Mouse (Mus musculus) gastrocnemius, adult 2 months (tissue): ENCODE results near the gene Rnf43. TPM values are rescaled to one million over a fixed set of nuclear protein-coding genes. Genes with fewer than 3 reads are reported as not detected.

Source experiments
- DNase-seq: peaks from one replicate; pipeline ENCODE4 v3.0.0; 2022
- H3K27ac ChIP-seq: fragments of 200-600 bp; 2 replicates; pipeline ENCODE4 v1.8.1; 2022; ENCODE audit warnings: mild to moderate bottlenecking
- H3K4me3 ChIP-seq: fragments of 200-600 bp; 2 replicates; pipeline ENCODE4 v1.8.1; 2022; ENCODE audit warnings: mild to moderate bottlenecking, moderate library complexity
- CTCF ChIP-seq: fragments of 200-600 bp; IDR thresholded peaks from 2 replicates; pipeline ENCODE4 v1.8.1; 2022; ENCODE audit warnings: antibody characterized with exemption, mild to moderate bottlenecking, moderate library complexity
- intact Hi-C: fragments of 180-260 bp; cut with DNase I; formaldehyde crosslinking; loops from one replicate; pipeline ENCODE4 v1.15.1; 2025
- microRNA-seq: library from miRNA; unstranded; fragments of <30 nt; microRNA quantifications from one replicate; pipeline ENCODE4 v1.2.0, GENCODE M21; 2021
- total RNA-seq, 2 experiments: library from RNA; stranded (reverse); gene quantifications; 2 replicates each; pipeline ENCODE4 v1.2.3; 2021

Gene Rnf43
- total RNA-seq, 2 experiments from 2014 or later = 0.39 to 0.89 TPM

GRCm38 (mm10) chr11:87762702-87763385 is 100.3 kb downstream of the Rnf43 start:
- TF ChIP-seq CTCF = no peak
- Histone ChIP-seq H3K27ac (no peak overlapping the region), H3K4me3 (no peak overlapping the region)
- intact Hi-C loops = no loop called here
- DNase-seq = no peak

DNA sequence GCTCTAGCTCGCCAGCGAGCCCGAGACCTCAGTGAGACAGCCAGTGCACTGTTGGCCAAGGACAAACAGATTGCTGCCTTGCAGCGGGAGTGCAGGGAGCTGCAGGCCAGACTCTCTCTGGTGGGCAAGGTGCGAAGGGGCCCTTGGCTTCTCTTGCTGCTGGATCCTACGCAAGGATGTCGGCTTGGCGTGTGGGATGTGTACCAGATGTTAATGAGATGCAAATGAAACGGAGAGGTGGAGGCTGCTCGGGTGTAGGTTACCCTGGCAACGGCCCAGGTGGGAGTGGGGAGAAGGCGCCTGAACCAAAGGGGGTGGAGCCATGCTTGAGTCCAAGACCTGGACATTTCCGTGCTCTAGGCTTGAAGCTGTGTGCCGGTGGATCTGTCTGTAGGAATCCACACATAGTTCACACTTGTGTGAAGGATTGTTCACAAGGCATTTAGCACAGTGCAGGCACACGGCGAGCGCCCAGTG is 101.0 kb downstream of the Rnf43 start:
- TF ChIP-seq CTCF = no peak
- H3K4me3 ChIP-seq = peak overlapping the region; percentile 51
- intact Hi-C loops = no loop called here
- DNase-seq = peak; percentile 15
- H3K27ac ChIP-seq = no peak overlapping the region

DNA sequence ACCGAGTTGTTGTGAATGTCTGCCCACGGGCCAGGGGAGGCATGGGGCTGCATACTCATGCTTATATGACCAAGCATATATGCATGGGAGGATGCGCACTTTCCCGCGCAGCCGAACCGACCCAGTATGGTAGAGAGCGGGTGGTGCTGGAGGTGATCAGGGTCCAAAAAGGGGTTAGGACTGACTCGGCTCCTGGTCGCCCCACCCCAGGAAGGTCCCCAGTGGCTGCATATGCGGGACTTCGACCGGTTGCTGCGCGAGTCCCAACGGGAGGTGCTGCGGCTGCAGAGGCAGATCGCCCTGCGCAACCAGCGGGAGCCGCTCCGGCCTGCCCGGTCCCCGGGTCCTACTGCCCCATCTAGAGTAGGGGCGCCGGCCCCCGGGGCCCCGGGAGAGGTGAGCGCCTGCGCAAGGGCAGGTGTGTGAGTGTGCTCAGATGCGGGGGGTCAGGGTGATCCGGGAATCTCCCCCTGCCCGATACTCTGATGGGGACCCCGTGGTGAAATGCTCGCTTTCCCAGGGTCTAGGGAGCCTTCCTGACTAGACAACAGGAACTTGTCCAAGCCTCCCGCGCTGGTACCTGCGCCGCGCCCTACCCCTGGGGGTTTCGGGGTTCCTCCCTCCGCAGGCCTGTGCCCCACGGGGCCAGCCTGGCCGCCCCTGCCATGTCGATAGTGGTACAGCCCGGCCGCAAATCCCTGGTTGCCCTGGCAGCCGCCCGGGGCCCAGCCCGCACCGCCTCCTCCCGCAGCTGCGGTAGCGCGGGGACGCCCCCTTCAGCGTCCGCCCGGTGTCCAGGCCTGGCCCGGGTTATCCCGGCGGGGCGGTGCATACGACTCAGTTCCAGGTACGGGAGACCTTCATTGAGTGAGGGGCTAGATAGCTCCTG is 101.7 kb downstream of the Rnf43 start:
- intact Hi-C loops = no loop called here
- peak; percentile 19 for DNase-seq
- peak overlapping the region; percentile 51 for H3K4me3 ChIP-seq
- H3K27ac ChIP-seq = no peak overlapping the region
- TF ChIP-seq CTCF = no peak

DNA sequence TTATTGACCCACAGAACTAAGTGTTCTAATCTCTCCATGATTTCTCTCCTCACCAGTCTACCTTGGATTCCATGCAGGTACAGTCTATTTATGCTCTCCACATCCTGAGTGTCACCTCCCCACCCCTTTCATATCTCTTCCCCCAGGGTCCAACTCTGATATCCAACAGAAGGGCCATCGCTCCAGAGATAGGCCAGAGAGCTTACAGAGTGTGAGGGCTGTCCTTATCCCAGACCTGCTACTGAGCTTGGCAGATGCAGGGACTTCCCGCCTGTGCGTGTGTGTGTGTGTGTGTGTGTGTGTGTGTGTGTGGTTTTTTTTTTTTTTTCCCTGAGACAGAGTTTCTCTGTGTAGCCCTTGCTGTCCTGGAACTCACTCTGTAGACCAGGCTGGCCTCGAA is 106.2 kb downstream of the Rnf43 start:
- TF ChIP-seq CTCF = no peak
- peak; percentile 2 for DNase-seq
- Histone ChIP-seq H3K4me3 (no peak overlapping the region), H3K27ac (no peak overlapping the region)
- intact Hi-C loops = no loop called here

- intact Hi-C loops = loop anchor here (2.0 kb wide), 2 partner anchors 108 to 556 kb away; partner anchors contain the start of gene Rnf43
Observed at GRCm38 (mm10) chr11:87770989-87771388, 108.5 kb downstream of the Rnf43 start.

GRCm38 (mm10) chr11:87772354-87772753 is 109.8 kb downstream of the Rnf43 start:
- TF ChIP-seq CTCF = no peak

More at GRCm38 (mm10) chr11:87770989-87771388, 108.5 kb downstream of the Rnf43 start:
- H3K4me3 ChIP-seq = no peak overlapping the region
- no peak overlapping the region for H3K27ac ChIP-seq
- TF ChIP-seq CTCF = peak; percentile 91
- peak; percentile 63 for DNase-seq

DNA sequence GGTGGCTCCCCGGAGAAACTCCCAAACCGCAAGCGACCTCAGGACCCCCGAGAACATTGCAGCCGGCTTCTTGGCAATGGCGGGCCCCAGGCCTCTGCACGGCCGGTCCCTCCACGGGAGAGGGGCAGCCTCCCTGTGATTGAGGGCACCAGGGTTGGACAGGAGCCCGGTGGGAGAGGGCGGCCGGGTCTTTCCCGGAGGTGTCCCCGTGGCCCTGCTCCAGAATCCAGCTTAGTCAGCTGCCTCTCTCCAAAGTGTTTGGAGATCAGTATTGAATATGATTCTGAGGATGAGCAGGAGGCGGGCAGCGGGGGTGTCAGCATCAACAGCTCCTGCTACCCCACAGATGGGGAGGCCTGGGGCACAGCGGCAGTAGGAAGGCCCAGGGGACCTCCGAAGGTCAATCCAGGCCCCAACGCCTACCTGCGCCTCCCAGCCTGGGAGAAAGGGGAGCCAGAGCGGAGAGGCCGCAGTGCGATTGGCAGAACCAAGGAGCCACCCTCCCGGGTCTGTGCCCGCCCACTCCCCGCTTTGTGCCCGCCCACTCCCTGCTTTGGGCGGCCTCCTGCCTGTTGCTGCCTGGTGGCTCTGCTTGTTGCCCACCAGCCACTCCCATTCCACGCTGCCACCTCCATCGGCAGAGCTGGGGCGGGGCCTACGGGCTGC is 115.7 kb downstream of the Rnf43 start:
- Histone ChIP-seq H3K27ac (no peak overlapping the region), H3K4me3 (peak overlapping the region; percentile 63)
- no peak for TF ChIP-seq CTCF
- peak; percentile 45 for DNase-seq
- intact Hi-C loops = no loop called here

More at GRCm38 (mm10) chr11:87772354-87772753, 109.8 kb downstream of the Rnf43 start:
- Histone ChIP-seq H3K27ac (no peak overlapping the region), H3K4me3 (no peak overlapping the region)
- intact Hi-C loops = no loop called here
- no peak for DNase-seq

DNA sequence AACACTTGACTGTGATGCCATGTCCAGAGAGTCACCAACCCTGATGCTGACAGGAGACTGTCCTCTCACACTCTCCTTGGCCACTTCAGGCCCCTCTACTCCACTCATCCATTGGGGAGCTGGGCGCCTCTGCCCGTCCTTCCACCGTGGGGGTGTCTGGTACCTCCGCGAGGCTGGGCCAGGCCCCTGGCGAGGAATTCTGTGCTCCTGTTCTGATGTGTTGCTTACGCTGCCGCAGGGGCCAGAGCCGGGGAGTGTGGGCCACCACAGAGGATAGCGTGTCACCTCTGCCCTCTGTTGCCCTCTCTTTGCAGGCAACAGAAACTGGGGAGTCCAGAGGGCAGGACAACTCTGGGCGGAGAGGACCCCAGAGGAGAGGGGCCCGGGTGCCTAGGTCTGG is 116.4 kb downstream of the Rnf43 start:
- Histone ChIP-seq H3K4me3 (peak overlapping the region; percentile 63; the same call in 1 of the 2 replicates), H3K27ac (no peak overlapping the region)
- TF ChIP-seq CTCF = no peak
- intact Hi-C loops = no loop called here
- no peak for DNase-seq

DNA sequence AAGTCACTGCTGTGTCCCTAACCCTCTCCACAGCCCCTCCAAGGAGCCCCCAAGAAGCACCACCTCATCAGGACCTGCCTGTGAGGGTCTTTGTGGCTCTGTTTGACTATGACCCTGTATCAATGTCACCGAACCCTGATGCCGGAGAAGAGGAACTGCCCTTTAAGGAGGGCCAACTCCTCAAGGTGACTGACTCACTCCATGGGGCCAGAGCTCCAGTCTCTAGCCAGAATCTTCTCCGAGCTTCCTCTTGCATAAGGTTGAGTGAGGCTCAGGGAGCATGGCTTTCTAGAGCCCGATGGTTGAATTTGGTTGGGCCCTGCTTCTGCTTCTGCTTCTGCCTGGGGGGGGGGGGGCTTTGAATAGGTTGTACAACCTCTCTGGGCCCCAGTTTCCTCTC is 116.9 kb downstream of the Rnf43 start:
- intact Hi-C loops = no loop called here
- no peak for DNase-seq
- no peak for TF ChIP-seq CTCF
- H3K27ac ChIP-seq = no peak overlapping the region
- H3K4me3 ChIP-seq = no peak overlapping the region

DNA sequence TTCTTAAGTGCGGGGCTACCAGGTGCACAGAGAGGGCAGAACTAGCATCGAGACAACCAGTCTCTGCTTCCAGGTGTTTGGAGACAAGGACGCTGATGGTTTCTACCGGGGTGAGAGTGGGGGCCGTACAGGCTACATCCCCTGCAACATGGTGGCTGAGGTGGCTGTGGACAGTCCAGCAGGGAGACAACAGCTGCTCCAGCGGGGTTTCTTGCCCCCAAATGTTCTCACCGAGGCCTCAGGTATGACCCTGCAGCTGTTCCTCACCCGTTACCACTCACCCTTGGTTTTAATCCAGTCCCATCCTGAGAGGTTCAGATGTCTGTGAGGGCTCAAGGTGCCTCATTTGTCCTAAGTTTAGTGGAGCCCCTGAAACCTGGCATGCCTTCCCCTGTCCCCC is 117.6 kb downstream of the Rnf43 start:
- intact Hi-C loops = no loop called here
- no peak overlapping the region for H3K27ac ChIP-seq
- H3K4me3 ChIP-seq = no peak overlapping the region
- TF ChIP-seq CTCF = no peak
- DNase-seq = no peak

Small RNA genes within 50 kb of the gene (microRNA-seq; reads per million reads assigned to microRNA genes)
- not detected for gene Mir142
- gene Mir142b = not detected

Other genes with a start within 250 kb of the Rnf43 start
- gene Gm11492, start 96.1 kb upstream of the Rnf43 start, total RNA-seq = not detected
- 10 to 100 TPM; 13.0 to 15.2 TPM for gene Sept4, start 93.8 kb upstream of the Rnf43 start, total RNA-seq
- gene Mtmr4, start 70.6 kb upstream of the Rnf43 start, total RNA-seq = 10 to 100 TPM; 10.6 to 12.4 TPM
- gene Hsf5, start 45.6 kb upstream of the Rnf43 start, total RNA-seq = not detected
- gene Supt4a, start 74.8 kb downstream of the Rnf43 start, total RNA-seq = 10 to 100 TPM; 36.8 TPM
- gene Tspoap1, start 97.8 kb downstream of the Rnf43 start, total RNA-seq = not detected
- not detected for gene Mpo, start 130.9 kb downstream of the Rnf43 start, total RNA-seq
- gene Lpo, start 165.6 kb downstream of the Rnf43 start, total RNA-seq = not detected
- 1 to 10 TPM; 1.5 to 1.9 TPM for gene Mks1, start 190.5 kb downstream of the Rnf43 start, total RNA-seq
- gene Epx, start 212.8 kb downstream of the Rnf43 start, total RNA-seq = not detected
- gene Olfr462, start 229.5 kb downstream of the Rnf43 start, total RNA-seq = not detected
- gene Olfr463, start 234.7 kb downstream of the Rnf43 start, total RNA-seq = not detected